Mouse (Mus musculus): ENCODE data around the gene Lrrc25. TPM values are rescaled to one million over a fixed set of nuclear protein-coding genes. Genes with fewer than 3 reads are reported as not detected.

Lrrc25 gene
- total and polyA plus RNA-seq, 3 experiments, result 0.30 to 5.9 (median 2.4) TPM

DNA sequence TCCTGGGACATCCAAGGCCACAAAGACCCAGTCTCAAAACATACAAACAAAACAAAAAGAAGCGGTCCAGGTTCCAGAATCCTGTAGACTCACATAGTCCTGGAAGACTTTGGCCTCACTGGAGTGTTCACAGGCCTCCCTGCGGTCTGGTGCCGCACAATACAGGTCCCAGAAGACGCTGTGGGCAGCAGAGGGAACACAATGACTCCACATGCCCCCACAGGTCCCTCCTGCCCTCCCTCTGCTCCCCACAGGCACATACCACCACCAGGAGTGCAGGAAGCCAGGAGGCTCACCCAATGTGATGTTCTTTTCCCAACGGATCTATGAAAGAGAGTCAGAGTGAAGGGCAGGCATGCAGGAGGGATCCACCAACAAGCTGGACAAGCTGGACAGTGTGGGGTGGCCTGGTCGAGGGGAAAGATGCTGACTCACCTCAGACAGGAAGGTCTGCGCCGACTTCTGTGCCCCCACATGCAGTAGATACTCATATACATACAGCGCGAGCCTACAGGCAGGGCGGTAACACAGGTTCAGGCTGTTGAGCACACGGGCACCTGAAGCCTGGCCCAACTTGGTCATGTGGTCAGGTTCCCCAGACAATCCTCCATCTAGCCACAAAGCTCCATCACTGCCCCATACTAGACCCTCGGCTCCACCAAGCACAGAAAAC is 13.7 kb upstream of the Lrrc25 start:
- no peak overlapping the region for H3K4me2 ChIP-seq (ENCODE audit: insufficient read depth, low read depth, poor library complexity, severe bottlenecking)
- TF ChIP-seq SMC3 (IDR thresholded peaks at IDR 0.05; ENCODE audit: low read depth, low read length), result no peak
- TF ChIP-seq POLR2A (IDR thresholded peaks at IDR 0.05; ENCODE audit: low read depth, low read length), result no peak
- TF ChIP-seq MAFK (IDR thresholded peaks at IDR 0.05; ENCODE audit: insufficient replicate concordance, low read length), result no peak
- TF ChIP-seq CTCF (conservative IDR thresholded peaks at IDR 0.05 in 1 of 2, IDR thresholded peaks at IDR 0.05 in 1 of 2; ENCODE audit: low read depth in 2 of 2, low read length in 2 of 2), result no peak
- TF ChIP-seq RCOR1 (conservative IDR thresholded peaks at IDR 0.05; ENCODE audit: low read depth, low read length), result no peak
- no peak for TF ChIP-seq EP300 (IDR thresholded peaks at IDR 0.05; ENCODE audit: low read length)
- no peak for TF ChIP-seq JUND (conservative IDR thresholded peaks at IDR 0.05; ENCODE audit: low read depth, low read length)
- TF ChIP-seq USF2 (conservative IDR thresholded peaks at IDR 0.05; ENCODE audit: low read depth, low read length), result no peak
- no peak for TF ChIP-seq RAD21 (IDR thresholded peaks at IDR 0.05; ENCODE audit: low read depth, low read length)
- TF ChIP-seq CHD1 (IDR thresholded peaks at IDR 0.05; ENCODE audit: low read depth, low read length), result no peak
- TF ChIP-seq MYC (IDR thresholded peaks at IDR 0.05; ENCODE audit: low read depth, low read length), result no peak
- in situ Hi-C loops (cut with MboI; ENCODE audit: low pct_ligation_motif_present, low pct_unique_long_range_greater_than_20kb, low sequenced_read_pairs) (loop anchor here (10.0 kb wide), 1 partner anchor 57 kb away; no protein-coding TSS in a partner anchor), dilution Hi-C loops (cut with MboI; ENCODE audit: extremely low pct_ligation_motif_present, extremely low pct_unique_long_range_greater_than_20kb, low sequenced_read_pairs) (no loop called here)
- no peak for DNase-seq (ENCODE audit: extremely low read depth)
- H3K27ac ChIP-seq (ENCODE audit: insufficient read depth, low read depth), result no peak overlapping the region
- peaks cover 48 to 82% of the 10 kb centered on the region in 2 experiments for H3K36me3 ChIP-seq (replicated peaks in 1 of 2; ENCODE audit: control insufficient read depth in 1 of 2, insufficient read depth in 1 of 2, low read length in 1 of 2)
- H3K79me2 ChIP-seq (replicated peaks; ENCODE audit: control insufficient read depth, extremely low read depth, insufficient read depth, poor library complexity, severe bottlenecking), result peaks cover 9% of the 10 kb centered on the region; the same call in 1 of the 2 replicates
- no peaks in the 10 kb centered on the region for H3K27me3 ChIP-seq (replicated peaks)
- H3K4me1 ChIP-seq (ENCODE audit: control insufficient read depth in 1 of 2, insufficient read depth in 2 of 2), result peaks cover 15 to 22% of the 10 kb centered on the region in 2 experiments
- no peak overlapping the region for H3K9ac ChIP-seq (ENCODE audit: insufficient read depth, low read depth)
- no peak overlapping the region for H3K4me3 ChIP-seq (replicated peaks in 1 of 3; ENCODE audit: low read depth in 2 of 3, low read length in 2 of 3, poor library complexity in 1 of 3)
- H3K9me3 ChIP-seq (replicated peaks; ENCODE audit: low read length), result peaks cover 16% of the 10 kb centered on the region

DNA sequence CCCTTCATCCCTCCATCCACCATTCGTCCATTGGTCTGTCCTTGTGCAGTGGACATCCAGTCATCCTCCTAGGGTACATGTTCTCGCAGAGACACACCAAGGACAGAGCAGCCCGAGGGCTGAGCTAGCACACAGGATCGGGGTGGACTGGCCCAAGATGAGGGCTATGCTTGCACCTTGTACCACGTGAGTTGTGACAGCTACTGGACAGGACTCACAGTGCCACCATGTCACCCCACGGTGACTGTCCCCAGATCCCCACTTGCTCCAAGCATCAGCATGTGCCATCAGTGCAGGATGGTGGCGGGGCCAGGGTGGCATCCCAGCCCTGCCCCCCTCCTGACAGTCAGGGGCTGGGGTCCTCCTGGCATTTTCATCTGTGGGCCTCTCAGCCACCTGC is 11.4 kb upstream of the Lrrc25 start:
- H3K9ac ChIP-seq (ENCODE audit: insufficient read depth, low read depth), result no peak overlapping the region
- no peak overlapping the region for H3K27ac ChIP-seq (ENCODE audit: insufficient read depth, low read depth)
- no peak overlapping the region for H3K4me2 ChIP-seq (ENCODE audit: insufficient read depth, low read depth, poor library complexity, severe bottlenecking)
- peaks cover 9% of the 10 kb centered on the region; the same call in 1 of the 2 replicates for H3K79me2 ChIP-seq (replicated peaks; ENCODE audit: control insufficient read depth, extremely low read depth, insufficient read depth, poor library complexity, severe bottlenecking)
- dilution Hi-C loops (cut with MboI; ENCODE audit: extremely low pct_ligation_motif_present, extremely low pct_unique_long_range_greater_than_20kb, low sequenced_read_pairs) (no loop called here), in situ Hi-C loops (cut with MboI; ENCODE audit: low pct_ligation_motif_present, low pct_unique_long_range_greater_than_20kb, low sequenced_read_pairs) (loop anchor here (10.0 kb wide), 1 partner anchor 60 kb away; no protein-coding TSS in a partner anchor)
- no peaks in the 10 kb centered on the region for H3K27me3 ChIP-seq (replicated peaks)
- H3K4me3 ChIP-seq (replicated peaks in 1 of 3; ENCODE audit: low read depth in 2 of 3, low read length in 2 of 3, poor library complexity in 1 of 3), result no peak overlapping the region
- peaks cover 26 to 59% of the 10 kb centered on the region in 2 experiments for H3K36me3 ChIP-seq (replicated peaks in 1 of 2; ENCODE audit: control insufficient read depth in 1 of 2, insufficient read depth in 1 of 2, low read length in 1 of 2)
- no peak for TF ChIP-seq TCF12 (IDR thresholded peaks at IDR 0.05; ENCODE audit: low read depth, low read length)
- TF ChIP-seq RAD21 (IDR thresholded peaks at IDR 0.05; ENCODE audit: low read depth, low read length), result no peak
- TF ChIP-seq USF1 (IDR thresholded peaks at IDR 0.05; ENCODE audit: low read depth, low read length), result no peak
- no peak for TF ChIP-seq ZC3H11A (IDR thresholded peaks at IDR 0.05; ENCODE audit: low read depth, low read length)
- TF ChIP-seq MEF2A (IDR thresholded peaks at IDR 0.05; ENCODE audit: borderline replicate concordance, low read depth, low read length), result no peak
- TF ChIP-seq E2F4 (IDR thresholded peaks at IDR 0.05; ENCODE audit: insufficient replicate concordance, low read depth, low read length), result no peak
- TF ChIP-seq PAX5 (IDR thresholded peaks at IDR 0.05; ENCODE audit: low read length), result no peak
- no peak for TF ChIP-seq HCFC1 (IDR thresholded peaks at IDR 0.05; ENCODE audit: low read depth, low read length)
- no peak for TF ChIP-seq TBP (conservative IDR thresholded peaks at IDR 0.05; ENCODE audit: low read depth, low read length)
- no peak for TF ChIP-seq JUN (IDR thresholded peaks at IDR 0.05; ENCODE audit: insufficient read depth, low read depth, low read length)
- no peak for TF ChIP-seq ETS1 (conservative IDR thresholded peaks at IDR 0.05; ENCODE audit: low read depth, low read length)
- TF ChIP-seq CTCF (conservative IDR thresholded peaks at IDR 0.05 in 1 of 2, IDR thresholded peaks at IDR 0.05 in 1 of 2; ENCODE audit: low read depth in 2 of 2, low read length in 2 of 2), result no peak
- no peak for TF ChIP-seq CHD1 (IDR thresholded peaks at IDR 0.05; ENCODE audit: low read depth, low read length)
- TF ChIP-seq EP300 (IDR thresholded peaks at IDR 0.05; ENCODE audit: low read length), result no peak
- TF ChIP-seq NRF1 (IDR thresholded peaks at IDR 0.05; ENCODE audit: low read depth, low read length), result no peak
- no peak for TF ChIP-seq GABPA (IDR thresholded peaks at IDR 0.05; ENCODE audit: insufficient replicate concordance, low read depth, low read length)
- TF ChIP-seq SIN3A (IDR thresholded peaks at IDR 0.05; ENCODE audit: low read length), result no peak
- no peak for TF ChIP-seq IRF4 (IDR thresholded peaks at IDR 0.05; ENCODE audit: low read depth, low read length)
- no peak for TF ChIP-seq MXI1 (IDR thresholded peaks at IDR 0.05; ENCODE audit: low read depth, low read length)
- DNase-seq (ENCODE audit: extremely low read depth), result no peak
- H3K4me1 ChIP-seq (ENCODE audit: control insufficient read depth in 1 of 2, insufficient read depth in 2 of 2), result peaks cover 22 to 37% of the 10 kb centered on the region in 2 experiments
- H3K9me3 ChIP-seq (replicated peaks; ENCODE audit: low read length), result peaks cover 4% of the 10 kb centered on the region
